Mouse (Mus musculus) liver, postnatal 0 days (tissue): ENCODE measurements around the gene Top3b.

ENCODE experiments used
- CTCF ChIP-seq: sonication (generic); IDR thresholded peaks from 2 replicates; pipeline ENCODE4 v1.5.1; 2016; ENCODE audit warnings: antibody characterized with exemption, low read depth
- EP300 ChIP-seq: IDR thresholded peaks from 2 replicates; pipeline ENCODE4 v1.6.1; 2016; ENCODE audit warnings: antibody characterized with exemption, low read depth, mild to moderate bottlenecking

- TF ChIP-seq CTCF (no peak), EP300 (peak; percentile 24; the same call in 1 of the 2 replicates)
Observed at GRCm38 (mm10) chr16:16941078-16941477, 70.5 kb downstream of the Top3b start.
